Mouse (Mus musculus): ENCODE results near the gene Scfd2.

Scfd2 gene

GRCm38 (mm10) chr5:74455510-74456269 is 75.9 kb downstream of the Scfd2 start:
- DNase-seq (ENCODE audit: low read depth, low spot score): no peak

- no peak for DNase-seq (ENCODE audit: low read depth, low spot score)
These were observed 76.5 kb downstream of the Scfd2 start for GRCm38 (mm10) chr5:74455094-74455493.

- no peak for DNase-seq (ENCODE audit: low read depth, low spot score)
These were observed 80.6 kb downstream of the Scfd2 start for GRCm38 (mm10) chr5:74450977-74451376.

GRCm38 (mm10) chr5:74447517-74448334 is 83.8 kb downstream of the Scfd2 start:
- no peak for DNase-seq (ENCODE audit: low read depth, low spot score)

- DNase-seq (ENCODE audit: low read depth, low spot score): no peak
These were observed 85.7 kb downstream of the Scfd2 start for GRCm38 (mm10) chr5:74445861-74446260.

GRCm38 (mm10) chr5:74438353-74438752 is 93.2 kb downstream of the Scfd2 start:
- DNase-seq (ENCODE audit: low read depth, low spot score): no peak

GRCm38 (mm10) chr5:74433580-74434147 is 97.9 kb downstream of the Scfd2 start:
- peak; percentile 81 for DNase-seq (ENCODE audit: low read depth, low spot score)

DNA sequence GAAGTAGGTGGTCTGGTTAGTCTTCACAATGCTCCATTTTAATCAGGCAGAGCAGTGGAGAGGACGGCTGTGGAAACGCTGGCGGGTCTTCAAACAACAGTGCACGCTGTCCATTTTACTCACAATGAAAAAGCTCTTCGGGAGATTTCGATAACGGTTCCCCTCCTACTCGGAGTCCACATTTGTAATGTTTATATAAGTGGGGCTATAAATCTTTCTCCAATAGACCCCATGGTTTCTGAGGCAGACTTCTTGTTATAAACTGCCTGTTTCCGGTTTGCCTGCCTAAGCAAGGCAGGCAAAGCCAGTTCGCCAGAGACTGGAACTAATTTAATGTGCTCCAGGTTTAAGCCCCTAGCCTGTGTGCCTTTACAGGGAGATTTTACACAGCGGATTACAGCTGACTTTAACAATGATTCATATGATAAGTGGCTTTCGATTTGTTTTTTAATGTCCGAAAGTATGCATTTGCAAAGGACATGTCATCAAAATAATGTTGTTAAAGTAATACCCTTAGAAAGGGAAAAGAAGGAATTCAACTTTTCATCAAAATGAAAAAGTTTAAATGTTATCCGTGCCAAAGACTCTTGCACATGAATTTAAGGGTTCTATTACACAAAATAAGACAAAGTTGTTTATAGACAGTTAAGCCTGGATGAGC is 98.5 kb downstream of the Scfd2 start:
- peak; percentile 89 for DNase-seq (ENCODE audit: low read depth, low spot score)

GRCm38 (mm10) chr5:74420615-74421132 is 110.9 kb downstream of the Scfd2 start:
- no peak for DNase-seq (ENCODE audit: low read depth, low spot score)

GRCm38 (mm10) chr5:74412557-74412956 is 119.0 kb downstream of the Scfd2 start:
- DNase-seq (ENCODE audit: low read depth, low spot score): no peak

DNA sequence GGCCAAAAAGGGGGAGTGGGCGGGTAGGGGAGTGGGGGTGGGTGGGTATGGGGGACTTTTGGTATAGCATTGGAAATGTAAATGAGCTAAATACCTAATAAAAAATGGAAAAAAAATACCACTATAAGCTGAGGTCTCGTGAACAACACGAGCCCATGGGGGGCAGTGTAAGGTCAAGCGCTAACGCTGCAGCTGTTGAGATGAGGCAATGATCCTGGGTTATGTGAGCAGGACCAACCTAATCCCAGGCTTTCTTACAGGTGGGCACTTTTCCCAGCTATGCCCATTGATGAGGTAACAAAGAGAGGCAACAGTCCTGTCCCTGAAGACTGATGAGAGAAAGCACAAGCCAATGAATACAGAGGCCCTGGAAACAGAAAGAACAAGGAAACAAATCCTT is 126.7 kb downstream of the Scfd2 start:
- DNase-seq (ENCODE audit: low read depth, low spot score): no peak

GRCm38 (mm10) chr5:74404083-74404482 is 127.5 kb downstream of the Scfd2 start:
- DNase-seq (ENCODE audit: low read depth, low spot score): no peak

GRCm38 (mm10) chr5:74402626-74403025 is 128.9 kb downstream of the Scfd2 start:
- no peak for DNase-seq (ENCODE audit: low read depth, low spot score)

DNA sequence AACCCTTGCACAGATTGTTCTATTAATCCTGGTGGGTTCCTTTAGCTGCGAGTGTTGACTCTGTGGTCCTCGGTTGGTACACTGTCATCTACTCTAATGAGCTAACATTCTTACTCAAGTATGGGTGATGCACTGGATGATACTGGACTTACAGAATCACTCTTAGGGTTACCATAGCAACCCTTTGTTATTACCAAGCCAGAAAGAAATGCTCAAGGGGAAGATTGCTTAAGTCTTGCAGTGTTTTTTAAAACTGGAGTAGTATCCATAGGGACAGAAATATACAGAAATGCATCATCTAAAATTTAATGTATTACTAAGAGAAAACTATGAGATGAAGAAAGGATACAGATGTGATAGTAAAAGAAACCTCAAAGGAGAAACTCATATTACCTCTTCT is 139.8 kb downstream of the Scfd2 start:
- no peak for DNase-seq (ENCODE audit: low read depth, low spot score)

GRCm38 (mm10) chr5:74391346-74391745 is 140.2 kb downstream of the Scfd2 start:
- no peak for DNase-seq (ENCODE audit: low read depth, low spot score)

DNA sequence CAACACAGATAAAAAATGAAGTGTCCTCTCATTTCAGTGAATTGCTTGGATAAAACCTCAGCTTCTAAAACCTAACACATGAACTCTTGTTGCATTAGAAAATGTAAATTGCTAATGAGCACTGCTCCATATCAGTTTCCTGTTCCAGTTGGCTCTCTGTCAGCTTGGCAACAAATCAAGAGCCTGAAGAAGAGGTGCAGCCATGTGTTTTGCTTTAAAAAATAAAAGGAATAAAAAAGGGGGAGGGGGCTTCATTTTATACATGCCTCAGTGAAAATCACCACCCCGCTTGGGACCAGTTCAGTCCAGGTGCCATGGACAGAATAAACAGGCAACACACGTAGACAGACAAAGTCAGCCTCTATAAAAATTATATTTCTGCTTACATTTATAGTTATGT is 142.7 kb downstream of the Scfd2 start:
- no peak for DNase-seq (ENCODE audit: low read depth, low spot score)

DNA sequence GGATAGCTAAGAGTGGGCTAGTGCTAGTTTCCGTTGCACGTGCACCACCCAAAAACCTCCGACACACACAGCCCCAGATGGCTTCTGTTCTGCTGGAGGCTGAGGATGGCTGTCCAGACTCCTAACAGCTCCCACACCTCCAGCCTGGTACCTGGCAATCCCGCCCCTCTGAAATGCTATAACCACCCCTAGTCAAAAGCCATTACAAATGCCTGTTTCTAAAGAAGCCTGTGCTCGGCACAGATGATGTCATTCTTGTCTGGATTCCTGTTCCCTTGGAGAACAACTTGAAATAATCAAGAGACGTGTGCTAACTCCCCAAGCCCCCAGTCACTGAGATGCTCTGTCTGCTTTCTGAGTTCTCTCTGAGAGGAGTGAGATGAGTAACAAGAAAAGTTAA is 143.5 kb downstream of the Scfd2 start:
- DNase-seq (ENCODE audit: low read depth, low spot score): no peak

DNA sequence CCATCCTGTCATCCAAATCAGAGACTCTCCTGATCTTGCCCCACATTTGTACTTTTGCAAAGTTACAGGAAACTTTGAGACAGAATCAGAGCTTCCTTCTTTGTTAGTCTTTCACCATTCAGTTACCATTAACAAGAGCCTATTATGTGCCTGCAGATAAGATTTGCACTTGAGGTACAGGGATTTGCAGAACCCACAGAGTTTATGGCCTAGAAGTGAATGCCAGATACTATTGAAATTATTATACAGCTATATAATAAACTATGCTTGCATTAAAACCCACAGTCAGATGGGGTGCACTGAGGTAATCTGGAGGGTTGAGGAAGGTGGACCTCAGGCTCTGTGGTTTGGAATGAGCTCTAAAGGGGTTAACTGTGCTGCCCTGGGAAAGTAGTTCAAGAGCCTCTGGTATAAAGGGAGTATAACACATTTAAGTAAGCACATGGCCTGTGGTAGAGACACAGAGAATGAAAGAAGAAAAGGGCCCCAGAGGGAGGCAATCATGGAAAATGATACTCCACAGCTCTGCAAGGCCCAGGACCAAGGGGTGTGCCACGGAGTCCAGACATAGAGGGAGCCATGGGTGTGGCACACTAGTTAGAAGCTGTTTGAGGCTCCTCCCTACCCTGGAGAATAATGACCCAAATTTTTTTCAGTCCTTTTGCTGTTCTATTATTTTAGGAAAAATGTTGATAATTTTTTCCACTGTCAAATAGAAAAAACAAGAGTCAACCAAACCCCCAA is 144.2 kb downstream of the Scfd2 start:
- no peak for DNase-seq (ENCODE audit: low read depth, low spot score)

- DNase-seq (ENCODE audit: low read depth, low spot score): no peak
These were observed 151.5 kb downstream of the Scfd2 start for GRCm38 (mm10) chr5:74380045-74380444.

DNA sequence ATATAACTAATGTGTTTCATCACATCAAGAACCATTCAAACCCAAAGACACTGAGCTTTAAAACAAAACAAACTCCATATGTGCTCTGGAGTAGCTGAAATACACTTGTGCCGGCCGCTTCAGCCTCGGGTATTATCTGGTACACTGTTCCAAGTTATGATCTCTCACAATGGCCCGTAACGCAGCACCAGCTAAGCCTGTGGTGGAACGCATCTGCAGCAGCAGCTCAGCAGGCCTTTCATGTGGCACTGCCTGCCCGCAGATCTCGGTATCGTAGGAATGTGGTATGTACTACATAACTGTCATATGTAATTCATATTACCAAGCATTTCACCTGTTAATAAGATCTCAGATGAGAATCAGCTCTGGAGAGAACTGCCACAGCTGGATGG is 164.9 kb downstream of the Scfd2 start:
- peak; percentile 38 for DNase-seq (ENCODE audit: low read depth, low spot score)

Data from mesoderm, embryonic 11.5 days (tissue).